ENCODE assay signal across 18 mouse cellular contexts in the genomic region with DNA sequence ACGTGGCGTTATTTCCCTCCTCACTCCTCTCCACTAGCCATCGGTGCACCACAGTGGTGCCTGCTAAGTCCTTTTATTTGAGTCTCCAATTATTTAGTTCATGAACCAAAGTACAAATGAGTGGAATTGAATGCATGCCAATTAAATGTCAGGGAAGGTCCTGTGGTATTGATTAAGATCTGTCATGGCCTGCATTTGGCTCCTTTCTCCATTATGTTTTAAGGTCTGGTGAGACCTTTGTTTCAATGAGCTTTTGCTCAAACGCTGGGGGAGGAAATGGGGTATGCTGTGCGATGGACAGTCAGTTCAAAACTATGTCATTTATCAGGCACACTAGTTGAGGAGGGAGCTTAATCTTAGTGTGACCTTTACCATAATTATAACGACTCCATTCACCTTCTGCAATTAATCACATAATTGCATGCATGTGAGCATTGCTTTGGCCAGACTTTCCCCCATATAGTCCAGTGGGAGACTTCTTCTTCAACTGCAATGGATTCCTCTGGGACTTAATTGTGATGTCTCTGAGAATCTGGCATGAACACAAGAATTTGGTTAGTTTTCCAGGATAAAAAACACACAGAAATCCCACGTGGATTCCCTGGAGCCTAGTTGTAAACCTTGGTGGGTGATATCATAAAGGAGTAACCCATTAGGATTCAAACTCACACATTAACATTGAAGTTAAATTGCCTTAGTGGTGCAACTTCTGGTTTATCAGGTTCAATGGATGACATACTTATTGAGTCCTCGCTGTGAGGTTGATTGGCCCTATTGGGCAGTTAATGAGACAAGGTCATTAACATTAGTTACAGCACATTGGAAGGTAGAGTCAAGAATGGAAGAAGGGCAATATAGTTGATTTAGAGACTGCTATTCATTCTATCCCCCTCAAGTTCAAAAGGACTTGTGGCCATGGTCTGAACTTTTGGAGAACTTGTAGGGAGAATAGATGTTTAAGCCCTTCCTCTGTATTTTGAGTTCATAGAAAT.
DNase-seq lines count a peak whose midpoint lies in the region; ATAC-seq and TF ChIP-seq lines count a peak whose summit lies in the region.
"Had no signal": no experiment of that assay in that cellular context is flagged by ENCODE, and none has a peak within 500 bp of the region (broad histone marks: within the 10 kb centered on the region; RNA-seq: fewer than 3 reads in every experiment).

No protein-coding gene starts in this region.

- DNase-seq in kidney, adult 9 months = peak; percentile 15
- DNase-seq in kidney, adult 11 months = no peak
- DNase-seq in 3T3-L1 (ENCODE audit: low read depth, low spot score) = peak; percentile 60
- DNase-seq in NIH3T3 (ENCODE audit: low read depth) = peak; percentile 45
- peak; percentile 37 for DNase-seq in hindlimb bud, embryonic 11.5 days (ENCODE audit: extremely low spot score, low read depth, low spot score)
- no peak for DNase-seq in heart, embryonic 10.5 days (ENCODE audit: low spot score)
- DNase-seq in right cerebral cortex, postnatal 14 days = no peak
- no peak for DNase-seq in hindbrain, postnatal 0 days (ENCODE audit: low spot score)
- DNase-seq: adrenal gland, postnatal 14 days; cerebellum, adult 11 months; cerebellum, postnatal 10 days; right cerebral cortex, postnatal 25 days; thymus, postnatal 36 days had no signal

- no peaks in the 10 kb centered on the region for H3K36me3 ChIP-seq in heart, embryonic 10.5 days
- H3K36me3 ChIP-seq in hindbrain, postnatal 0 days (ENCODE audit: insufficient read depth, low read length) = no peaks in the 10 kb centered on the region
- H3K36me3 ChIP-seq: heart, embryonic 13.5 days; hindbrain, embryonic 15.5 days; midbrain, embryonic 13.5 days had no signal

- H3K4me1 ChIP-seq in heart, embryonic 10.5 days = 0 out of 2 replicates have a peak, but pooled peaks cover 3% of the 10 kb centered on the region
- no peaks in the 10 kb centered on the region for H3K4me1 ChIP-seq in hindbrain, postnatal 0 days (ENCODE audit: insufficient read depth, low read length)
- H3K4me1 ChIP-seq: hindbrain, embryonic 15.5 days; midbrain, embryonic 13.5 days had no signal

- no peaks in the 10 kb centered on the region for H3K9me3 ChIP-seq in heart, embryonic 10.5 days
- H3K9me3 ChIP-seq in hindbrain, postnatal 0 days (ENCODE audit: low read length) = no peaks in the 10 kb centered on the region
- H3K9me3 ChIP-seq: heart, embryonic 13.5 days; hindbrain, embryonic 15.5 days; midbrain, embryonic 13.5 days had no signal

- 78% methylated on average over 8 of the region's 8 CpGs for WGBS in heart, embryonic 10.5 days
- 39% methylated on average over 8 of the region's 8 CpGs for WGBS in hindbrain, postnatal 0 days

- no peak overlapping the region for H3K27ac ChIP-seq in heart, embryonic 10.5 days
- no peak overlapping the region for H3K27ac ChIP-seq in hindbrain, postnatal 0 days
- H3K27ac ChIP-seq: heart, embryonic 13.5 days; hindbrain, embryonic 15.5 days; liver, embryonic 14.5 days; midbrain, embryonic 13.5 days had no signal

- no peak overlapping the region for H3K9ac ChIP-seq in hindbrain, postnatal 0 days (replicated peaks; ENCODE audit: low read length)
- H3K9ac ChIP-seq: heart, embryonic 13.5 days; hindbrain, embryonic 15.5 days; liver, embryonic 14.5 days; midbrain, embryonic 13.5 days had no signal

- TF ChIP-seq CTCF in hindbrain, postnatal 0 days (IDR thresholded peaks at IDR 0.05; ENCODE audit: low read depth) = no peak

- no peak overlapping the region for H3K4me2 ChIP-seq in hindbrain, postnatal 0 days (ENCODE audit: low read depth, low read length)
- H3K4me2 ChIP-seq: heart, embryonic 13.5 days; hindbrain, embryonic 15.5 days; midbrain, embryonic 13.5 days had no signal

- H3K27me3 ChIP-seq in heart, embryonic 10.5 days (ENCODE audit: insufficient read depth, poor library complexity, severe bottlenecking) = no peaks in the 10 kb centered on the region
- no peaks in the 10 kb centered on the region for H3K27me3 ChIP-seq in hindbrain, postnatal 0 days (ENCODE audit: insufficient read depth, low read length)
- H3K27me3 ChIP-seq: heart, embryonic 13.5 days; hindbrain, embryonic 15.5 days; midbrain, embryonic 13.5 days had no signal

- no peak overlapping the region for H3K4me3 ChIP-seq in heart, embryonic 10.5 days
- H3K4me3 ChIP-seq in hindbrain, postnatal 0 days (ENCODE audit: low read length) = no peak overlapping the region
- H3K4me3 ChIP-seq: heart, embryonic 13.5 days; hindbrain, embryonic 15.5 days; midbrain, embryonic 13.5 days had no signal

- no peak for ATAC-seq in hindbrain, postnatal 0 days
- ATAC-seq: intestine, postnatal 0 days; midbrain, embryonic 13.5 days had no signal

Comparison
In these comparisons a context has a peak if more than half of its experiments do, and no peak if none do; other contexts are left out.
1. DNase-seq: peak in kidney, adult 9 months (single experiment), 3T3-L1 (single experiment), NIH3T3 (single experiment) and hindlimb bud, embryonic 11.5 days (single experiment); none in kidney, adult 11 months (single experiment), heart, embryonic 10.5 days (single experiment), right cerebral cortex, postnatal 14 days (single experiment) and hindbrain, postnatal 0 days (single experiment).